Mouse (Mus musculus): ENCODE data around the gene Sirt3. TPM values are rescaled to one million over a fixed set of nuclear protein-coding genes. Genes with fewer than 3 reads are reported as not detected.
"Not testable (repeated sequence)": the region's sequence is repeated elsewhere in the genome, so short reads cannot be mapped to it uniquely, and the experiment has no call there.

Sirt3 gene
- polyA plus RNA-seq, 1 experiment from 2014 or later = 28.9 TPM

- WGBS = 67% methylated on average over 10 of the region's 10 CpGs
These were observed 18.1 kb upstream of the Sirt3 start, which contains the start of gene Cox8b for GRCm38 (mm10) chr7:140900220-140900619. Gene Cox8b, minus strand, starts transcription at chr7:140900446.

GRCm38 (mm10) chr7:140899121-140899520 lies 17.0 kb upstream of the Sirt3 start:
- Histone ChIP-seq H3K27me3 (replicated peaks; ENCODE audit: control insufficient read depth, insufficient read depth, low read length) (no peaks in the 10 kb centered on the region), H3K4me3 (ENCODE audit: low read depth, low read length) (no peak overlapping the region), H3K9me3 (ENCODE audit: control insufficient read depth) (no peaks in the 10 kb centered on the region), H3K4me1 (replicated peaks; ENCODE audit: control insufficient read depth, insufficient read depth, low read length) (no peaks in the 10 kb centered on the region), H3K27ac (ENCODE audit: low read depth, low read length) (no peak overlapping the region), H3K4me2 (replicated peaks; ENCODE audit: low read depth) (no peak overlapping the region), H3K36me3 (ENCODE audit: control insufficient read depth, insufficient read depth) (peaks cover 44% of the 10 kb centered on the region), H3K9ac (ENCODE audit: low read depth, low read length) (no peak overlapping the region)
- TF ChIP-seq CTCF (IDR thresholded peaks at IDR 0.05; ENCODE audit: low read depth) = no peak
- ATAC-seq = no peak
- WGBS = 62% methylated on average over 3 of the region's 3 CpGs

More at GRCm38 (mm10) chr7:140900220-140900619, 18.1 kb upstream of the Sirt3 start, which contains the start of gene Cox8b:
- H3K27ac ChIP-seq (ENCODE audit: low read depth, low read length) = no peak within 1 kb of the TSS
- H3K9ac ChIP-seq (ENCODE audit: low read depth, low read length) = no peak within 1 kb of the TSS
- H3K4me2 ChIP-seq (replicated peaks; ENCODE audit: low read depth) = no peak within 1 kb of the TSS
- peaks cover 35% of the 10 kb centered on the region for H3K36me3 ChIP-seq (ENCODE audit: control insufficient read depth, insufficient read depth)
- H3K4me1 ChIP-seq (replicated peaks; ENCODE audit: control insufficient read depth, insufficient read depth, low read length) = no peaks in the 10 kb centered on the region
- ATAC-seq = no peak
- H3K27me3 ChIP-seq (replicated peaks; ENCODE audit: control insufficient read depth, insufficient read depth, low read length) = no peaks in the 10 kb centered on the region
- no peak for TF ChIP-seq CTCF (IDR thresholded peaks at IDR 0.05; ENCODE audit: low read depth)
- H3K4me3 ChIP-seq (ENCODE audit: low read depth, low read length) = no peak within 1 kb of the TSS
- no peaks in the 10 kb centered on the region for H3K9me3 ChIP-seq (ENCODE audit: control insufficient read depth)

GRCm38 (mm10) chr7:140897863-140898262 lies 15.8 kb upstream of the Sirt3 start:
- Histone ChIP-seq H3K36me3 (ENCODE audit: control insufficient read depth, insufficient read depth) (peaks cover 46% of the 10 kb centered on the region), H3K4me3 (ENCODE audit: low read depth, low read length) (no peak overlapping the region), H3K27me3 (replicated peaks; ENCODE audit: control insufficient read depth, insufficient read depth, low read length) (no peaks in the 10 kb centered on the region), H3K4me1 (replicated peaks; ENCODE audit: control insufficient read depth, insufficient read depth, low read length) (no peaks in the 10 kb centered on the region), H3K4me2 (replicated peaks; ENCODE audit: low read depth) (no peak overlapping the region), H3K9me3 (ENCODE audit: control insufficient read depth) (no peaks in the 10 kb centered on the region), H3K9ac (ENCODE audit: low read depth, low read length) (no peak overlapping the region), H3K27ac (ENCODE audit: low read depth, low read length) (no peak overlapping the region)
- no peak for TF ChIP-seq CTCF (IDR thresholded peaks at IDR 0.05; ENCODE audit: low read depth)
- no peak for ATAC-seq
- WGBS = 90% methylated on average over 7 of the region's 7 CpGs

GRCm38 (mm10) chr7:140894611-140895010 lies 12.5 kb upstream of the Sirt3 start:
- no peak for TF ChIP-seq CTCF (IDR thresholded peaks at IDR 0.05; ENCODE audit: low read depth)
- H3K36me3 ChIP-seq (ENCODE audit: control insufficient read depth, insufficient read depth) = peaks cover 65% of the 10 kb centered on the region
- no peak overlapping the region for H3K27ac ChIP-seq (ENCODE audit: low read depth, low read length)
- WGBS = 92% methylated on average over 3 of the region's 3 CpGs
- no peak for ATAC-seq
- no peaks in the 10 kb centered on the region for H3K4me1 ChIP-seq (replicated peaks; ENCODE audit: control insufficient read depth, insufficient read depth, low read length)
- H3K9me3 ChIP-seq (ENCODE audit: control insufficient read depth) = no peaks in the 10 kb centered on the region
- H3K27me3 ChIP-seq (replicated peaks; ENCODE audit: control insufficient read depth, insufficient read depth, low read length) = no peaks in the 10 kb centered on the region
- no peak overlapping the region for H3K4me3 ChIP-seq (ENCODE audit: low read depth, low read length)
- no peak overlapping the region for H3K4me2 ChIP-seq (replicated peaks; ENCODE audit: low read depth)
- no peak overlapping the region for H3K9ac ChIP-seq (ENCODE audit: low read depth, low read length)

- H3K4me1 ChIP-seq (replicated peaks; ENCODE audit: control insufficient read depth, insufficient read depth, low read length) = no peaks in the 10 kb centered on the region
- no peak for TF ChIP-seq CTCF (IDR thresholded peaks at IDR 0.05; ENCODE audit: low read depth)
- H3K4me2 ChIP-seq (replicated peaks; ENCODE audit: low read depth) = no peak overlapping the region
- WGBS = 92% methylated on average over 7 of the region's 7 CpGs
- H3K36me3 ChIP-seq (ENCODE audit: control insufficient read depth, insufficient read depth) = peaks cover 68% of the 10 kb centered on the region
- H3K27ac ChIP-seq (ENCODE audit: low read depth, low read length) = no peak overlapping the region
- H3K4me3 ChIP-seq (ENCODE audit: low read depth, low read length) = no peak overlapping the region
- ATAC-seq = no peak
- no peaks in the 10 kb centered on the region for H3K9me3 ChIP-seq (ENCODE audit: control insufficient read depth)
- no peaks in the 10 kb centered on the region for H3K27me3 ChIP-seq (replicated peaks; ENCODE audit: control insufficient read depth, insufficient read depth, low read length)
- H3K9ac ChIP-seq (ENCODE audit: low read depth, low read length) = no peak overlapping the region
These were observed 11.9 kb upstream of the Sirt3 start for GRCm38 (mm10) chr7:140894031-140894430.

- not testable (repeated sequence) for H3K4me2 ChIP-seq (replicated peaks; ENCODE audit: low read depth); H3K9me3 ChIP-seq (ENCODE audit: control insufficient read depth); H3K27me3 ChIP-seq (replicated peaks; ENCODE audit: control insufficient read depth, insufficient read depth, low read length); H3K4me1 ChIP-seq (replicated peaks; ENCODE audit: control insufficient read depth, insufficient read depth, low read length); ATAC-seq; H3K27ac ChIP-seq (ENCODE audit: low read depth, low read length); H3K9ac ChIP-seq (ENCODE audit: low read depth, low read length); H3K4me3 ChIP-seq (ENCODE audit: low read depth, low read length)
- 96% methylated on average over 16 of the region's 16 CpGs for WGBS
- peaks cover 66% of the 10 kb centered on the region for H3K36me3 ChIP-seq (ENCODE audit: control insufficient read depth, insufficient read depth)
These were observed 8.5 kb upstream of the Sirt3 start for GRCm38 (mm10) chr7:140890636-140891035.

DNA sequence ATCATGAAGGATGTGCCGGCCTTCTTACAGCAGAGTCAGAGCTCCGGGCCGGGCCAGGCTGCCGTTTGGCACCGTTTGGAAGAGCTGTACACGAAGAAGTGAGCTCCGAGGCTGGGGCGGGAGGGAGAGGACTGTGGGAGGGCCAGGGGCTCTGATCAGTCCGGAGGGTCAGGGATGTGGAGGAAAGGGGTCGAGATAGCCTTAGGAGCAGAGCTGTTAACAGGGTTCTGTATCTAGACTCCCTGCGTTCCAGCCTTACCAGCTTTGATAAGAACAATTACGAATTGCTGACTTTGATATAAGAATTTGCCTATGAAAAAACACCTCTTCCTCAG lies 327 bp upstream of the Sirt3 start:
- Histone ChIP-seq H3K4me3 (ENCODE audit: low read depth, low read length) (peak overlapping the region; percentile 86), H3K4me2 (replicated peaks; ENCODE audit: low read depth) (peak overlapping the region; percentile 87), H3K9me3 (ENCODE audit: control insufficient read depth) (no peaks in the 10 kb centered on the region), H3K36me3 (ENCODE audit: control insufficient read depth, insufficient read depth) (peaks cover 29% of the 10 kb centered on the region), H3K27ac (ENCODE audit: low read depth, low read length) (peak overlapping the region; percentile 81), H3K27me3 (replicated peaks; ENCODE audit: control insufficient read depth, insufficient read depth, low read length) (no peaks in the 10 kb centered on the region), H3K4me1 (replicated peaks; ENCODE audit: control insufficient read depth, insufficient read depth, low read length) (peaks cover 2% of the 10 kb centered on the region; the same call in 1 of the 2 replicates), H3K9ac (ENCODE audit: low read depth, low read length) (peak overlapping the region; percentile 67)
- TF ChIP-seq CTCF (IDR thresholded peaks at IDR 0.05; ENCODE audit: low read depth) = no peak
- under 1% methylated on average over 12 of the region's 12 CpGs for WGBS
- ATAC-seq = no peak; the same call in 1 of the 2 replicates

All from intestine, postnatal 0 days (tissue).